Mouse (Mus musculus) gastrocnemius, postnatal 36 days (tissue): ENCODE results near the gene Gps1. TPM values are rescaled to one million over a fixed set of nuclear protein-coding genes. Genes with fewer than 3 reads are reported as not detected.

Experiments
- DNase-seq, 2 experiments: peaks; one replicate each; pipeline ENCODE4 v3.0.0; 2022
- intact Hi-C: fragments of 180-260 bp; cut with DNase I; formaldehyde crosslinking; loops from one replicate; pipeline ENCODE4 v1.15.1; 2025
- total RNA-seq, 2 experiments: library from RNA; stranded (reverse); gene quantifications; 2 replicates each; pipeline ENCODE4 v1.2.3; 2021

The Gps1 gene
- total RNA-seq, 2 experiments from 2014 or later = 52.6 to 52.7 TPM

- intact Hi-C loops = no loop called here
- no peak for DNase-seq
These were observed 49.6 kb downstream of the Gps1 start for GRCm38 (mm10) chr11:120833555-120834280.

Other genes with a start within 250 kb of the Gps1 start
- 10 to 100 TPM; 19.9 to 23.8 TPM for gene Mcrip1, start 234.5 kb upstream of the Gps1 start, total RNA-seq
- 100 to 1,000 TPM; 153 to 173 TPM for gene Ppp1r27, start 233.1 kb upstream of the Gps1 start, total RNA-seq
- 100 to 1,000 TPM; 174 to 203 TPM for gene P4hb, start 211.0 kb upstream of the Gps1 start, total RNA-seq
- 10 to 100 TPM; 73.1 to 77.1 TPM for gene Arhgdia, start 202.6 kb upstream of the Gps1 start, total RNA-seq
- gene Alyref, start 185.9 kb upstream of the Gps1 start, total RNA-seq = 10 to 100 TPM; 36.1 to 41.5 TPM
- gene Anapc11, start 185.9 kb upstream of the Gps1 start, total RNA-seq = 10 to 100 TPM; 44.0 to 50.5 TPM
- not detected for gene Npb, start 175.8 kb upstream of the Gps1 start, total RNA-seq
- gene Pcyt2, start 166.3 kb upstream of the Gps1 start, total RNA-seq = 10 to 100 TPM; 26.7 to 33.5 TPM
- gene Sirt7, start 159.0 kb upstream of the Gps1 start, total RNA-seq = 1 to 10 TPM; 4.5 TPM
- gene Mafg, start 150.7 kb upstream of the Gps1 start, total RNA-seq = 10 to 100 TPM; 48.3 to 53.7 TPM
- gene Pycr1, start 140.5 kb upstream of the Gps1 start, total RNA-seq = 1 to 10 TPM; 3.2 to 5.8 TPM
- gene Myadml2, start 136.1 kb upstream of the Gps1 start, total RNA-seq = 100 to 1,000 TPM; 129 to 137 TPM
- gene Notum, start 123.1 kb upstream of the Gps1 start, total RNA-seq = not detected
- gene Aspscr1, start 111.3 kb upstream of the Gps1 start, total RNA-seq = 10 to 100 TPM; 24.4 to 34.0 TPM
- gene Cenpx, start 70.5 kb upstream of the Gps1 start, total RNA-seq = 10 to 100 TPM; 23.2 to 27.0 TPM
- 1 to 10 TPM; 3.7 to 4.1 TPM for gene Lrrc45, start 70.3 kb upstream of the Gps1 start, total RNA-seq
- gene Rac3, start 62.8 kb upstream of the Gps1 start, total RNA-seq = under 1 TPM; 0.84 to 0.92 TPM
- 1 to 10 TPM; 4.5 to 9.2 TPM for gene Dcxr, start 57.0 kb upstream of the Gps1 start, total RNA-seq
- gene Cbr2, start 52.2 kb upstream of the Gps1 start, total RNA-seq = 10 to 100 TPM in 1 of 2 experiments, 1 to 10 TPM in 1; 9.2 to 15.8 TPM
- 10 to 100 TPM; 29.5 to 31.9 TPM for gene Hmga1b, start 21.5 kb upstream of the Gps1 start, total RNA-seq
- 1 to 10 TPM; 9.9 to 10.0 TPM for gene Rfng, start 65 bp upstream of the Gps1 start, total RNA-seq
- 10 to 100 TPM; 31.3 to 32.9 TPM for gene Dus1l, start 12.1 kb downstream of the Gps1 start, total RNA-seq
- 10 to 100 TPM; 12.5 to 20.0 TPM for gene Fasn, start 40.3 kb downstream of the Gps1 start, total RNA-seq
- 1 to 10 TPM; 4.1 to 4.9 TPM for gene Ccdc57, start 148.6 kb downstream of the Gps1 start, total RNA-seq
- gene Slc16a3, start 164.2 kb downstream of the Gps1 start, total RNA-seq = 100 to 1,000 TPM; 365 to 521 TPM
- gene Csnk1d, start 207.1 kb downstream of the Gps1 start, total RNA-seq = 10 to 100 TPM; 51.6 to 54.5 TPM